15 mouse cellular contexts compared by ENCODE assay signal in genomic region chr9:101261443-101261842, GRCm38 (mm10). TPM values are rescaled to one million over a fixed set of nuclear protein-coding genes. Genes with fewer than 3 reads are reported as not detected.
DNase-seq lines count a peak whose midpoint lies in the region; ATAC-seq and TF ChIP-seq lines count a peak whose summit lies in the region.
"Had no signal": no experiment of that assay in that cellular context is flagged by ENCODE, and none has a peak within 500 bp of the region (broad histone marks: within the 10 kb centered on the region; RNA-seq: fewer than 3 reads in every experiment).

No protein-coding gene starts in this region.

- H3K27ac ChIP-seq in gastrocnemius, adult 2 months = peak overlapping the region; percentile 81
- H3K27ac ChIP-seq: embryonic facial prominence, embryonic 15.5 days; forebrain, embryonic 13.5 days; intestine, embryonic 15.5 days had no signal

- no peak for TF ChIP-seq CTCF in gastrocnemius, adult 2 months (IDR thresholded peaks at IDR 0.05)
- no peak for TF ChIP-seq CTCF in E14TG2a.4 (conservative IDR thresholded peaks at IDR 0.05; ENCODE audit: low read length)

- DNase-seq in gastrocnemius, adult 2 months = no peak
- no peak for DNase-seq in gastrocnemius, postnatal 4 days (ENCODE audit: low spot score in 2 of 2)
- DNase-seq in kidney, adult 11 months = peak; percentile 63
- no peak for DNase-seq in kidney, postnatal 4 days
- peak; percentile 72 for DNase-seq in kidney, adult 9 months
- no peak for DNase-seq in cerebellum, adult 11-12 months
- DNase-seq: cerebellum, adult 11 months; spleen, adult 18-20 months; thymus, postnatal 4 days had no signal

- H3K27me3 ChIP-seq in E14TG2a.4 (ENCODE audit: insufficient read depth, low read length) = no peaks in the 10 kb centered on the region; the same call in 1 of the 2 replicates
- H3K27me3 ChIP-seq: embryonic facial prominence, embryonic 15.5 days; forebrain, embryonic 13.5 days; intestine, embryonic 15.5 days had no signal

- H3K36me3 ChIP-seq in E14TG2a.4 (ENCODE audit: insufficient read depth, low read length) = no peaks in the 10 kb centered on the region
- H3K36me3 ChIP-seq: embryonic facial prominence, embryonic 15.5 days; intestine, embryonic 15.5 days had no signal

- H3K4me1 ChIP-seq in E14TG2a.4 (replicated peaks; ENCODE audit: low read depth, low read length) = peaks cover 10% of the 10 kb centered on the region

- intact Hi-C loops in gastrocnemius, adult 2 months (cut with DNase I) = no loop called here

- no peaks in the 10 kb centered on the region for H3K9me3 ChIP-seq in E14TG2a.4 (ENCODE audit: low read length)
- H3K9me3 ChIP-seq: embryonic facial prominence, embryonic 15.5 days; forebrain, embryonic 13.5 days; intestine, embryonic 15.5 days; megakaryocyte, embryonic 14.5 days had no signal

- peak overlapping the region; percentile 49 for H3K4me3 ChIP-seq in gastrocnemius, adult 2 months
- H3K4me3 ChIP-seq in E14TG2a.4 (replicated peaks; ENCODE audit: low read length) = peak overlapping the region; percentile 45; the same call in 1 of the 2 replicates
- H3K4me3 ChIP-seq: embryonic facial prominence, embryonic 15.5 days; forebrain, embryonic 13.5 days; intestine, embryonic 15.5 days; megakaryocyte, embryonic 14.5 days had no signal

- ATAC-seq in cerebellum, adult (ENCODE audit: insufficient number of reproducible peaks, low FRiP score, low TSS enrichment) = no peak
- ATAC-seq: forebrain, embryonic 13.5 days had no signal

RNA-seq across cellular contexts. Expression of gene Ppp2r3a, which starts 9.8 kb away (rescaled TPM):
- total RNA-seq in gastrocnemius, adult 2 months (2021) = 100 to 1,000 TPM; 162 to 209 TPM
- total RNA-seq in gastrocnemius, postnatal 4 days (2021) = 100 to 1,000 TPM; 164 to 188 TPM

Comparison
In these comparisons a context has a peak if more than half of its experiments do, and no peak if none do; other contexts are left out.
1. DNase-seq: peak in kidney, adult 11 months (single experiment) and kidney, adult 9 months (single experiment); none in gastrocnemius, adult 2 months (single experiment), gastrocnemius, postnatal 4 days (0 of 2), kidney, postnatal 4 days (0 of 2) and cerebellum, adult 11-12 months (single experiment).